Mouse (Mus musculus): Measurements from ENCODE around the gene Slc36a2.
"Not testable (repeated sequence)": the region's sequence is repeated elsewhere in the genome, so short reads cannot be mapped to it uniquely, and the experiment has no call there.

The Slc36a2 gene

DNA sequence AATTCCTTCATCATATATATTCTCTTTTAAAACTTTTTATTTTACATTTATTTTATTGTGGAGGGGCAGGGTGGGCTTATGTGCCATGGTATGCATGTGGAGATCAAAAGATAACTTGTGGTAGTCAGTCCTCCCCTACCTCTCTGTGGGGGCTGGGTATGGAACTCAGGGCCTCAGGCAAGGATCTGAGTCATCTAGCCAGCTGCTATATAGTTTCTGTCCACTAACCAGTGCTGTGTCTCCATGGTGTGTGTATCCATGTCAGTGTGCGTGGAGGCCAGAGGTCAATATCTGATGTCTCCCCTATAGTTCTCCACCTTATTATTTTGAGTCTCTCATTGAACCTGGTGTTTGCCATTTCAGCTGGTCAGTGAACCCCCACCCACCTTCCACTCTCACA, 50.5 kb downstream of the Slc36a2 start:
- no peak for DNase-seq (ENCODE audit: low read depth in 2 of 2, low spot score in 2 of 2)

DNA sequence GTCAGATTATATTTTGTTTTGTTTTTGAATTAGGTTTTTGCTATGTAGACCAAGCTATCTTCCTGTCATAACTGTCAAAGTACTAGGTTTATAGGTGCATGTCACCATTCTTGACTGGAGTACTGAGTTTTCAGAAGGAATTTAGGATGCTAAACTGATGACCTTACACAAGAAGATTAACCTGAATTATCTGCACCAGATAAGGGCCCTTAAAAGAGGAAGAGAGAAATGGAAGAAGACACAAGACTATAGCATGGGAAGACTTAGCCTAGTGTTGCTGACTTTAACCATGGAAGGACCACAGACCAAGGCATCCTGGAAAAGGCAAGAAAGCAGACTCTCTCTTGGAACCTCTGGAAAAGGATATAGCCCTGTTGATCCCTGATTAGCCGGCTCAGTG, 51.7 kb downstream of the Slc36a2 start:
- DNase-seq (ENCODE audit: low read depth in 2 of 2, low spot score in 2 of 2): no peak

DNA sequence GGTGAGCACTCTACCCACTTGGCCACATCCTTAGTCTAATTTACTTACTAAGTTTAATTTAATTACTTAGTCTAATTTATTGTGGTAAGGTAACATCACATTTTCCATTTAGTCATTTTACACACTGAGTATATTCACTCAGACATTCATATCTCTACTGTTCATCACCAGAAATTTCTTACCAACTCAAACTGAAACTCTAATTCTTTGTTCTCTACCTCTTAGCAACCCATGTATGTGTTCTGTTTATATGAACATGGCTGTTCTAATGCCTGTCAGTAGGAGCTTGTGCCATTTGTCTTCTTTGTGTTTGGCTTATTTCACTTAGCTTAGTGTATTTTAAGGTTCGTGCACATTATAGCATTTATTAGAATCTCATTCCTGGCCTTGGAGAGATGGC, 52.9 kb downstream of the Slc36a2 start:
- DNase-seq (ENCODE audit: low read depth in 2 of 2, low spot score in 2 of 2): no peak

DNA sequence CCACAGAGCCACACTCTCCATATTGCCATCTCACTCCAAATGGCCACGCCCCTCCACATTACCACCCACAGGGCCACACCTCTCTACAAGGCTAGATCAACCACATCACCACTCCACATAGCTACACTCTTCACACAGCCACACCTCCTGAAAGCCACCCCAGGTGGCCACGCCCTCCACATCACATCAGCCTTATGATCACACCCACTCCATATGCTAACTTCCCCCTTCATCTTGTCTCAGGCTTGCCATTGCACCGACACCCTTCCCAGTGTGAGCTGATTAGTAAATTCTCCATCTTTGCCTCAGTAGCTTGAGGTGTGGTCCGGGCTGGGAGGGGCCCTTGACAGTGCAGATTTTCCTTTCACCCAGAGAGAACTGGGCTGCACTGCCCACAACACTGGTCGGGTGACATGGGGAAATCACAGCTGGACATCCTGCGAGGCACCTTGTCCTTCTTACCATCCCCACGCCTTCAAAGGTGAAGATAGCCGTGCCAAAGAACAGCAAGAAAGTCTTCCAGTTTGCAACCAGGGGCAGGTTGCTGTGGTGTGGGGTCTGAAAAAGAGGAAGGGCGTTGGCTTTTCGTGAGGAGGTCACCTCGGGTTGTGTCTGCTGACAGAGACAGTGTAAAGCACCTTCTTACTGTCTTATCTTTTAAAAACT, 53.7 kb downstream of the Slc36a2 start:
- DNase-seq (ENCODE audit: low read depth in 2 of 2, low spot score in 2 of 2): peak; percentile 43 to 61

DNA sequence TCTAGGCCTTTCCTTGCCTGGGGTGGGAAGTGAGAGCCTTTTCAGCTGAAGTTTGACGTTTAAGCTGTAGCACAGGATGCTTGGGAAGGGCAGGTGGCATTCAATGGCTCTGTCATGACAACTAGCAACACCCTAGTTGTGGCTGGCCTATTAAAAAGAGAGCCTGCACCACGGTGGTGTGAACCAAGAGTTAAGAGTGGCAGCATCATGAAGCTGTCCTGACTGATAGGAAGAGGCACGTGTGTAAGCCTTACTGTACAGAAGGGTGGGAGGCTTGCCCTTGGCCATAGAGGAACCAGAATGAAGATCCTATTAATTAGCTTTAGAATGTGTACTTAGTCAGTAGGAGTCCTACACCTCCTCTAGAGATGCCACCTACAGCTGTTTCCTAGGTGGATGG, 56.5 kb downstream of the Slc36a2 start:
- no peak for DNase-seq (ENCODE audit: low read depth in 2 of 2, low spot score in 2 of 2)

DNA sequence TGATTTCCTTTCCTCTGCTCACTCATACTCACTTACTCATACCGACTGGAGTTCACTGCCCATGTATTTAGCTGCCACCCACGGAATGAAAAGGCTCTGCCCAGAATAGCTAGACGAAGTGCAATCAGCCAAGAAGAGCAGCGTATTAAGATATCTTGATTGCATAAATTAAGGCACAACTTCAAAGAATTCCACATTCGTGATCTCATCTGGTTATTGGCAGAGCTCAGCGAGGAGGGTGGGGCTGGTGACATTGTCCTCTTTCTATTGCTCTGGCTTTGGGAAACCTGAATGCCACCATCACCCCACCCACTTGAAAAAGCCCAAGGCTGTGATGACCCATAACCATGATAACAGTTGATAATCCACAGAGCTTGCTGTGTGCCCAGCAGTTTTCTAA, 56.9 kb downstream of the Slc36a2 start:
- no peak for DNase-seq (ENCODE audit: low read depth in 2 of 2, low spot score in 2 of 2)

DNA sequence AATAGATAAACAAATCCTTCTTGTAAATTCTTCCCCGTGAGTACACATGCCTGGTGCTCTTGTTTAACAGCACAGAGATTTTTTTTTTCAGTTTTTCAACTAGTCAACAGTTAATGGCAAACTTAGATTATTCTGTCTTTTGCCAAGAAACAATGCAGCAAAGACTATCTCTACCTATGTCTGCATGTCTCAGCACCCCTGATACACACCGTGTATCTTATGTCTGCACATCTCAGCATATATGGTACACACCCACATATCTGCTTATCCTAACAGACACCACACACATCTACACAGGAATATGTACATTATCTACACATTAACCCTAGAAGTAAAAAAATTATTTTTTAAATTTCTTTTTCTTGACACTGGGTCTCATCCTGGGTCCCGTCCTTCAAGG, 58.2 kb downstream of the Slc36a2 start:
- no peak for DNase-seq (ENCODE audit: low read depth in 2 of 2, low spot score in 2 of 2)

DNA sequence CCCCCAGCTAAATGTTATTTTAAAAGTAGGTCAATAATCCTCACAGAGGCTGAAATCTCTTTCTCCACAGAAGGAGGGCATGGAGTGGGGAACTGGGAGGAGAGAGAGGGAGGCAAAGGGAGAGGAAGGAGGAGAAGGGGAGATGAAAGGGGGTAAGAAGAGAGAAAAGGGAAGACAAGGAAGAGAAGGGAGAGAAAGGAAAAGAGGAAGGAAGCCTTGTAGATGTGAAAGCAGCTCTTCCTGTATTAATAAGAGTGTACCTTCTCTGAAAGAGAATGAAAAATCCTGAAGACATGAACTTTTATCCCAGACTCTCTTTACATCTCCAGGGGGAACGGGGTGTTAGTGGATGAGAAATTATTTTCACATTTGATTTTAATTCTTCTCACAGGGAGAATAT, 63.4 kb downstream of the Slc36a2 start:
- no peak for DNase-seq (ENCODE audit: low read depth in 2 of 2, low spot score in 2 of 2)

DNA sequence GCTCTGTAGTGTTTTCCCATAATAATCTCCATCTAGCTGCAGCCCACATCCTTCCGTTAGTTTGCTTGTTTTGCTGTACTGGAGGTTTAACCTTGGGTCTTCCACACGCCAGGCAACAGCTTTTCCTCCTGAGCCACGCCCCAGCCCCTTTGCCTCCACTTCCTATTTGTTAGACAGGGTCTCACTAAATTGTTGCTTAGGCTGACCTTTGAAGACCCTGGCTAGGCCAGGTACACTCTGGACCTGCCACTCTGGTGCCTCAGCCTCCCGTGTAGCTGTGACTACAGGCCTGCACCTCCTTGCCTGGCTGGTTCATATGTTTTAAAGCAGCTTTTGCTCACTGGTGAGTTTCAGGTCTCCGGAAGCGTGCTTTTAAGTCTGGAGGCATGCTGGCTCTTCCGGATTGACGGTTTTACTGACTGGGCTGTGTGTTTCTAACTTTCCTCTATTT, 64.0 kb downstream of the Slc36a2 start:
- peak; percentile 51 to 66 for DNase-seq (ENCODE audit: low read depth in 2 of 2, low spot score in 2 of 2)

DNA sequence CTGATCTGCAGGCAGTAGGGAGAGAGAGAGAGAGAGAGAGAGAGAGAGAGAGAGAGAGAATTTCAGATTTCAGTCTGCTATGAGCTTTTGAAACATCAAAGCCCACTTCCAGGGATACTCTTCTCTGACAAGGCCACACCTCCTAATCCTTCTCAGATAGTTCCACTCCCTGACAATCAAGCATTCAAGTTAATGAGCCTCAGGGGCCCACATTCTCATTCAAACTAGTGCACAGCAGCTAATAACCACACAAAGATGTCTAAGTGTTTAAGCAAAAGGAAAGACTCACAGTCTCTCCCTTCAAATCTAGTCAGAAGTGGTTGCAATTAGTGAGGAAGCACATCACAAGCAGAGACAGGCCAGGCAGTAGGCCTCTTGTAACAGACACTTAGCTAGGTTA, 64.6 kb downstream of the Slc36a2 start:
- DNase-seq (ENCODE audit: low read depth in 2 of 2, low spot score in 2 of 2): no peak

DNA sequence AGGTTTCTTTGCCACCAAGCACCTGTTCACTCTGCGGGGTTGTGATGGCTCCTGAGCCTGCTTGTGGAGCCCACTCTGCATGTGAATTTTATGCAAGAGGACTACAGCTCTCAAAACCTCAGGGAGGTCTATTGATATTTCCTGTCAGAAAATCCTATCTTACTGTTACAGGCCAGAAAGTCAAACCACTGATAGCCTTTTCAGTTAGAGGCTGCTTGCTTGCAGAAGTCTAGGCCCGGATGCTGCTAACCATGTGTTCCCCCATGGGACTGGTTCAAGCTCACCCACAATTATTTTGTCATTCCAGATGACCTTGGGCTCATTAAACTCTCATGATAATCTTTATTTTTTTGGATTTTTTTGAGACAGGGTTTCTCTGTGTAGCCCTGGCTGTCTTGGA, 67.8 kb downstream of the Slc36a2 start:
- no peak for DNase-seq (ENCODE audit: low read depth in 2 of 2, low spot score in 2 of 2)

DNA sequence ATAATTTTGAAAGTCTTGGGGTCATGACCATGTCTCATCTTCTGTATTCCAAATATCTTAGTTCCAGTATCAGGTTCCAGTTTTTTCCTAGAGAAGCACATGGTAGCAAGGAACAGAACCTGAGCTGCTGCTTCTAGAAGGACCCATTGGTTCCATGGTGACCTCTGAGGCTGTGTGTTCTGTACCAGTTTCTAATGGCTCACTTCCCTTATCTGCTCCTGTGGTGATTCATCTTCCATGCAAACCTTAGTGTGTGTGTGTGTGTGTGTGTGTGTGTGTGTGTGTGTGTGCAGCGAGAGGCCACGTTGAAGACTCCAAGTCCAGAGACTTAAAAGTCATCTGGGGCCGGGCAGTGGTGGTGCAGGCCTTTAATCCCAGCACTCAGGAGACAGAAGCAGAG, 68.9 kb downstream of the Slc36a2 start:
- DNase-seq (ENCODE audit: low read depth in 2 of 2, low spot score in 2 of 2): no peak

DNA sequence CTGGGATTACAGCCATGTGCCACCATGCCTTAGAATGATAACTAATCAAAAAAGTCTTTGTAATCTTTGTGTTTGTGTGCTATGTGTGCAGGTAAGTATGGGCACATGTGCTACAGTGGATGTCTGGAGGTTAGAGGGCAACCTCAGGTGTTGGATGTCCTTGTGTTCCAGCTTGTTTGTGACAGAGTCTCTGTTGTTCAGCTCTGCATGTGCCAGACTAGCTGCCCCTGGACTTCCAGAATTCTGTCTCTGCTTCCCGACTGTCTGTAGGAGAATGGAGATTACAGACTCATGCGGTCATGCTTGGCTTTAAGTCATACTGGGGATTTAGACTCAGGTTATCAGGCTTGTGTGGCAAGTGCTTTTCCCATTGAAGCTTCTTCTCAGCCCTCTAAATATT, 70.6 kb downstream of the Slc36a2 start:
- no peak for DNase-seq (ENCODE audit: low read depth in 2 of 2, low spot score in 2 of 2)

DNA sequence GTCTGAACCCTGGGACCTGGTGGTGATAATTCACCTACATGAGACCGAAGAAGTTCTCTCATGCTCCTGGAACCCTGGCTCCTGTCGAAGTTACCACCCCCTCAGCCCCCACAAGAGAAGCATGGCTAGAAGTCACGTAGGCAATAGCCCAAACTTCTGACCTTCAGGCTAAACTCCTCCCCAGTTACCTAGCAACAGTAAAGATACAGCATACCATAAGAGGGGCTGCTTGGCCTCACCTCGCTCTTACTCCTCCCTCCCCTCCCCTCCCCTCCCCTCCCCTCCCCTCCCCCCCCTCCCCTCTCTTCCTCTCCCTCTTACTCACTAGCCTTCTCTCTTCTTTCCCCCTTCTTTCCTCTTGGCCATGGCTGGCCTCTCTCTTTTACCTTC, 71.0 kb downstream of the Slc36a2 start:
- DNase-seq (ENCODE audit: low read depth in 2 of 2, low spot score in 2 of 2): not testable (repeated sequence)

DNA sequence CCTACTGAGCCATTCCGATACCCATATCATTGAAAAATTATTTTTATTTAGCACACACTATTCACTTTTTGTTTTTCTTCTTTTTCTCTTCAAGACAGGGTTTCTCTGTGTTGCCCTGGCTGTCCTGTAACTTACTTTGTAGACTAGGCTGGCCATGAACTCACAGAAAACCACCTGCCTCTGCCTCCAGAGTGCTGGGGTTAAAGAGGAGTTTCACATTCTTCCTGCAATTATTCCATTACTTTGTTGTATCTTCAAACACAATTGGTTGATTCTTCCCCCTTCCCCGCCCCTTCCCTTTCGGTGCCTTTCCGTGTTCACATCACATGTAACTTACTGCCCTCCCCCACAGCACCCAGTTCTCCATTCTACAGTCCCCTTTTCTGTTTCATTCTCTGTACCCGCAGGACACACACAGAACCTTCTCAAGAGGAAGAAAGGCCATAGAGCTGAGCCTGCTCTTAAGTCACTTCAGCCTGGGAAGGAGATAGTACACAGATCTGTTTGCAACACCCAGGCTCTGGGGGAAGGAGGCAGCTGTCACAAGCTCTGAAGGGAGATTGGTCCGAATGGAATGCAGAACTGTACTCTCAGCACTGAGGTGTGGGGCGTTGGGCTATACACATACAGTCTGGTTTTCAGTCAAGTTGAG, 71.5 kb downstream of the Slc36a2 start:
- DNase-seq (ENCODE audit: low read depth in 2 of 2, low spot score in 2 of 2): no peak

DNA sequence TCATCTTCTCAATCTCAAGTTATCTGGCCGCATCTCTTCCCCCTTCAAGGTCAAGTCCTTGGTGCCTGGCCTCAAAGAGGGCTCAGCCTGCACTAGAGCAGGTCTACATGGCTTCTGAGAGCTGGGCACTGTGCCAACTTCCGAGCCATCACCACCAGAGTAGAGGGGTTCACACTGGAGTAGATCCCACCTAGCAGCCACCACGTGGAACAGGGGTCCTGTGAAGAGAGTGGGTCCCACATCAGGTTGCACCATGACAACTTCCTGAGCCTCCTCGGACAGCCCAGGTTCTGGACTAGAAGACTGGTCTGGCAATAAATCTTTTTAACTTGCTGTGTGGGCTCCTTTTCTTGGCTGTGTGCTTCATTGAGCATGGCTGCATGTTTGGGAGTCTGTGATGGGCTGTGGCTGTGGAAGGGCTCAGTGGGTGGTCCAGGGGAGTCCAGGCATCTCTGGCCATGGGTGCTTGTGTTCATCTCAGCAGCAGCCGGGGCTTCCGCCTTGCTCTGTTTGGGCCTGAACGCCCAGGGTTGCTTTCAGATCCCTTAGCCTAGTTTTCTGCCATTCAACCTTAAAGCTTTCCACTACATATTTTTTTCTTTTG, 74.2 kb downstream of the Slc36a2 start:
- DNase-seq (ENCODE audit: low read depth in 2 of 2, low spot score in 2 of 2): no peak

DNA sequence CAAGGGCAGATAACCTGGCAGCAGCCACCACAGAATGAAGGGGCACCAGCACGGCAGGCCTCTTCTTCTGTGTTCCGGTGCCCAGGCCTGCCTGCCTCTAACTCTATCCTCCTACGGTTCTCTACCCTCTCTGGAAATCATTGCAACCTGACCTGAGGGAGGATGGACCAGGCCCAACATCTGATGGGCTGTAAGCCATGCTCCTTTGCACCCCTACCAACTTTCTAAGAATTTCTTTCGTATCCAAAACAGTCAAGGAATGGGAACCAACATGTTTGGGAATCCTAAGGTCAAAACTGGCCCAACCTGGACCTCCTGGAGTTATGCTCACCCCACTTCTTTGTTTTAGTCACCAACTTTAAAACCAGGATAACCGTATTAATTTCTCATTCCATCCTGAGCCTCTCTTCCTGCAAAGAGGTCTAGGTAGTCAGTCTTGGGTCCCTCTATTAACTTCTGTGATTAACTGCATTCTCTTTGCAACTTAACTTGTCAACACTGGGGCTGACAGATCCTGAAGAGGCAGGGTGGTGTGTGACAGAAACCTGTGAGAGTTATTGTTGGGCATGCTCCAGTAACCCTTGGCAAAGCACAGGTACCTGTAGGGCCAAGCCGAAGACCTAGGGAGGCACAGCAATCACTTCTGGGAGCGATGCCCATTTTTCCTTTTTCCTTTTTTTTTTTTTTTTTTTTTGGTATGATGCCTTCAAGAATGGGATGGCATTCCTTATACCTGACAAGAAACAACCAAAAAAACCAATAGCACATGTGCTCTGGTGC, 75.2 kb downstream of the Slc36a2 start:
- no peak for DNase-seq (ENCODE audit: low read depth in 2 of 2, low spot score in 2 of 2)
